Mouse (Mus musculus) cerebellum, adult 2 months (tissue): ENCODE measurements around the gene Kdm7a.
A peak's percentile ranks its signal among the peaks of the same experiment; 100 is the strongest.

Source experiments
- CTCF ChIP-seq: fragments of 200-500 bp; IDR thresholded peaks from 2 replicates; pipeline ENCODE4 v1.5.1; 2011; ENCODE audit warnings: low read depth, mild to moderate bottlenecking, control low read depth, low read length, moderate library complexity, borderline replicate concordance; ENCODE audit not compliant: insufficient read depth
- POLR2A ChIP-seq: fragments of 200-500 bp; IDR thresholded peaks from 2 replicates; pipeline ENCODE4 v1.6.1; 2011; ENCODE audit warnings: low read length, control low read depth, borderline replicate concordance; ENCODE audit not compliant: insufficient read depth

DNA sequence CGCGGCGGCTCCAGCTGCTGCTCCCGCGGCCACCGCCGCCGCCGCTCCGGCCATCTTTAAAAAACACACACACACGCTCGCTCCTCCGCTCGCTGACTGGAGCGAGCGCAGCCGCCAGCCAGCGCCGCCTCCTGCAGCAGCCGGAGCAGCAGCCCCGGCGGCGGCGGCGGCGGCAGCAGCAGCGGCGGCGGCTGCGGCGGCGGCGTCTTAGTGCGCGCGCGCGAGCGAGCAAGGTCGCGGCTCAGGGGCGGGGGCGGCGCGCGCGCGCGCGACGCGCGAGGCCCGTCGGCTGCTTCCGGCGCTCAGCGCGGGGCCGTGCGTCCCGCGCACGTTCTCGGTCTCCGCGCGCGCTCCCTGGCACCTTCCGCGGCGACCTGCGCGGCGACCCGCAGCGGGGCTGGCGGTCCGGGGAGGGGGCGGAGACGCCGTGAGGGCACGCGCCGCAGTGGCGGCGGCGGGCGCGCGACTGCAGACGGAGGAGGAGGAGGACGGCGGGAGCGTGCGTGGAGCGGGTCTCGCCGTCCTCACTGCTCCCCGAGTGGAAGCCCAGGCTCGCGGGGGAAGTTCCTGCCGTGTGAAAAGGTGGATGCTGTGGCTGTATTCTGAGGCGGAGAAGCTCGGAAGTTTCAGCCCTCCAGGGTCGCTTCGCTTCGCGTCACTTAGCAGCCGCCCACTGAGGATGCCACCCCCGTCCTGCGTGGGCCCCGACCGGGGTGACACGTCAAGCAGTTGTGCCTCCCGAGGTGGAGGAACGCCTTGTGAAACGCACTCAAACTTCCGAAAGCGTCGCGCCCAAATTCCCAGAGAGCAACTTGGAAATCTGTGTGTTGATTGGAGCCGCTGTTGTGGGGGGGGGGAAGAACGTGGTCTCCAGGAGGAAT is at the start of gene Kdm7a:
- TF ChIP-seq CTCF, result no peak
- TF ChIP-seq POLR2A, result peak; percentile 62
